Mouse (Mus musculus) CD8-positive naive resting alpha-beta T cell, adult 2 months (primary cell): ENCODE measurements at regions not wholly inside any gene's neighbourhood (a gene's known extent, or its start where the extent isn't known, plus 50 kb on each side); places are given as distances from the start of the nearest gene placed in this dataset.

Source experiments
- DNase-seq, 2 experiments: peaks; one replicate each; pipeline ENCODE4 v3.0.0; 2022; ENCODE audit warnings: low read depth in 2 of 2, low spot score in 2 of 2

DNA sequence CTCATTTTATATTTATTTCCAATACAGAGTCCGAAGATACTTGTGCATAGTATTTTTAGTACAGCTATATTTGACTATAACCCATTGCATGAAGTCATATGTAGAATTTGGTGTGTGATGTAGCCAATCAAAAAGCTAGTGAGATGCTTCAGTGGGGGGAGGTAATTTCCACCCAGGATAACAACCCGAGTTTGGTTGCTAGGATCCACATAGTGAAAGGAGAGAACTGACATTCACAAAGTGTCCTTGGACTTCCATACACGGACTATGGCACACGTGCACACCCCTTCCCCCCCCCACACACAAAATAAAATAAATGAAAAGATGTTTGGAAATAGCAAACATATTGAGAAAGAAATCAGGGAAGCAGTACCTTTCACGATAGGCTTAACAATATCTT, 137.2 kb downstream of the Gm815 start:
- no peak for DNase-seq

GRCm38 (mm10) chr19:27028834-27029233, 143.2 kb downstream of the Gm815 start:
- DNase-seq, result no peak

DNA sequence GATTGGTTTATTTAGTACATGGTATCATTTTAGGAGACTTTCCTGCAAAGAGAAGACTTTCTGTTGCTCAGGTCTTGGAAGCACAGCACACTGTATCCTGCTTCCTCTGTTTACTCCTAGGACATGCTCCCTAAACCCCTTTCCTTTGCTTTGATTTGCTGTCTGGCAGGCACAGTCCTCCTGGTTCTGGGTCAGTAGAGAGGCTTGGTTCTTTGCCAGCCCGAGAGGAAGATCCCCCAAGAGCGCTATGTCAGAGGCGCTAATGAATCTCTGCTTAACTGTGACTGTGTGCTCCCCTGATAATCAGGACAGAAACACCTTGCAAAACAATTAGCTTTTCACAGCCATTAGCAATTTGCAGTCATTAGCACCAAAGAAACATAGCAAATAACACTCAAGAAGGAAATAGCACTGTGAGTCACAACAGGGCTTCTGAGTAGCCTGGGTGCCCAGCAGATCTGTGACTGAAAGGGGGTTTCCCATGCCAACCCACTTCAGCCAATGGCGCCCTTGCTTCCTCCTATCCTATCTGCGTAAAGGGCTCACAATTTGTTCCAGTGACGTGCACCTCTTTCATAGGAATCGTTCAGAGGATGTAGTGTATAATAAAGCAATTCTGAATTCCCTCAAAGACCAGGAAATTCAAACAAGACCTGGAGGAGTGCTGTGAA, 145.5 kb downstream of the Gm815 start:
- DNase-seq, result no peak

DNA sequence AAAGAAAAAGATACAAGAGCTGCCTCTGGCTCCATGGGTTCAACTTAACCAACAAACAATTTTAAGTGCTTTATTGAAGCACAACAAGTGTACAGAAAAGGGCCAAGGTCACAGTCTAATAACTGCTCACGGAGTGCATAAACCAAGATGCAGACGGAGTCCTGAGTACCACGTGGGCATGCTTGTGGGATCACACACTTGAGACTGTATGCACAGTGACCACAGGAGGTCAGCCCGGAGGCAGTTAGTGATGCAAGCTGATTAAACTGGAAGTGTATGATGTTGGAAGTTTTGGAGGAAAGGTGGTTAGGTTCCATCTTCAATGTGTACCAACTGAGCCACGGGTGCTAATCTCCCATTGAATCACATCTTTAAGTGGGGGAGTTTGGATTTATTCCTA, 146.9 kb downstream of the Gm815 start:
- no peak for DNase-seq

- no peak for DNase-seq
These were observed 152.6 kb downstream of the Gm815 start for GRCm38 (mm10) chr19:27038298-27038697.

- DNase-seq, result no peak
These were observed 154.8 kb downstream of the Gm815 start for GRCm38 (mm10) chr19:27040321-27041025.

- no peak for DNase-seq
These were observed 149.7 kb upstream of the Vldlr start for GRCm38 (mm10) chr19:27066449-27067181.

DNA sequence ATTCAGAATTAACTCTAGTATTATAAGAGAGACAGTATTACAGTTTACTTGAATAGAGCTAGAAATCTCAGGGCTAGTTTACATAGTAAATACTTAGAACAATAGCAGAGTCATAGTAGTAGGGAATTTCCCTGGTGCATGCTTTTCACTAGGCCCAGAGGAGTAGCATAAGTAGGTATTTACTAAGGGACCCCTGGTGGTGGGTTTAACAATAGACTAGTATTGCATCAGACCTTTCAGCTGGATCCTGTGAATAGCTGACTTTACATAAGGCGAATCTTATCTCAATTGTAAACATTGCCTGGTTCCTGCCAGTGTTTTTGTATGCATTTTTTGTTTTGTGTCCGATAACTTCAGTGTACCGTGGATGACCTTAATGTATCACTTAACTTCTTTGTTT, 143.0 kb upstream of the Vldlr start:
- no peak for DNase-seq

- no peak for DNase-seq
These were observed 141.3 kb upstream of the Vldlr start for GRCm38 (mm10) chr19:27075019-27075418.

GRCm38 (mm10) chr19:27076920-27077512, 139.3 kb upstream of the Vldlr start:
- no peak for DNase-seq

- DNase-seq, result no peak
These were observed 128.9 kb upstream of the Vldlr start for GRCm38 (mm10) chr19:27087344-27087743.

GRCm38 (mm10) chr19:27087833-27088232, 128.5 kb upstream of the Vldlr start:
- DNase-seq, result no peak

GRCm38 (mm10) chr19:27089099-27089498, 127.2 kb upstream of the Vldlr start:
- DNase-seq, result no peak

- DNase-seq, result no peak
These were observed 124.7 kb upstream of the Vldlr start for GRCm38 (mm10) chr19:27091603-27092002.

GRCm38 (mm10) chr19:27094777-27095478, 121.4 kb upstream of the Vldlr start:
- DNase-seq, result no peak

GRCm38 (mm10) chr19:27099921-27100320, 116.4 kb upstream of the Vldlr start:
- no peak for DNase-seq

- no peak for DNase-seq
These were observed 105.8 kb upstream of the Vldlr start for GRCm38 (mm10) chr19:27110437-27110836.

GRCm38 (mm10) chr19:27120876-27121275, 95.4 kb upstream of the Vldlr start:
- DNase-seq, result no peak

- no peak for DNase-seq
These were observed 93.9 kb upstream of the Vldlr start for GRCm38 (mm10) chr19:27122348-27122747.

DNA sequence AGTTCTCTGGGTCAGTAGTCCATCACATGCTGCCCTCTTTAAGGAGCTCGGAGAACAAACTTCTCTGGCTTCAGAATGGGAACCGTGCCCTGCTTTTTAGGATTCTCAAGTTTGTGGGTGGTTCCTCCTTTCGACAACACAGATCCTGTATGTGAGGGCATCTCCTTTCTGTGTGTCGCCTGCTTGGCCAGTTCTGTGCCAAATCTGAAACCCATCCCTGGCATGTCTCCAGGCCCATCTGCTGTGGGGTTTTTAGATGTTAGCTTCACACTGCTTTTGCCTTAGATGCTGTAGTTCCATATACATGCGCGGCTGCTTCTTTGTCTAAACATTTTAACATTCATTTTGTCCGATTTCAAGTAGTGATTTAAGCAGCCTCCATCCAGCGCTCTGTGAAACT, 93.0 kb upstream of the Vldlr start:
- no peak for DNase-seq

DNA sequence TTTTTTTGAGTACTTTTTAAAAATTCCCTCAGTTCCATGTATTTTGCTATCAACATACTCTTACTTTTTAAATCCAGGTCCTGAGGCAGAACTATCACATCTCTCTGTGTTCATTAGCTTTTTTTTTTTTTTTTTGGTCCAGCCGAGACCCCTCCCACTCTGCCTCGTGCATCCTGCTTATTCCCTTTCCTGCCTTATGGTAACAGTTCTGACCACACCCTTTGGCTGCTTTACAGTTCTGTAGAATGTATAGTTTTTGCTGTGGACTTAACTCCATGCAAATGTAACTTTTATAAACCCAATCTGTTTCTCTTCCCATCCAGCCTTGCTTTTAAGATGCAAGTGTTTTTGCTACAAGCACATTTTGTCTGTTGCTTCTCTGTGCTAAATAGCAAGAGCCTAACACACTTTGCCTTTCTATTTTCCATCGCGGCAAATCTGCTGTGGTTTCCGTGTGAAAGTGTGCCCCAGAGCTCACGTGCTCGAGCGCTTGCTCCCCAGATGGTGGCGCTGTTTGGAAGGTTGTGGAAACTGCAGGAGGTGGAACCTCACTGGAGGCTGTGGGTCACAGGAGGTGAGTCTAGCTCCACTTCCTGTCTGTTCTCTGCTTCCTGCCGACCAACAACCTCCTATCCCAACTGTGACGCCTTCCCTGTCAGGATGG, 92.3 kb upstream of the Vldlr start:
- DNase-seq, result peak in 1 of 2 experiments; percentile 8
